Mouse (Mus musculus) heart, postnatal 0 days (tissue): ENCODE results near the gene Ptprn2. TPM values are rescaled to one million over a fixed set of nuclear protein-coding genes. Genes with fewer than 3 reads are reported as not detected.

ENCODE experiments used
- ATAC-seq: fragments of 200-750 bp; cut with Nextera tagmentation; 2 replicates; pipeline ENCODE4 v1.8.0; 2017; ENCODE audit warnings: low read depth, moderate number of reproducible peaks, moderate library complexity; ENCODE audit not compliant: insufficient read depth
- DNase-seq: peaks from one replicate; pipeline ENCODE4 v3.0.0-alpha.2; 2016; ENCODE audit warnings: low spot score
- H3K27ac ChIP-seq: fragments of 300-500 bp; sonication (generic); 2 replicates; pipeline ENCODE4 v1.5.1; 2014; ENCODE audit warnings: low read depth, mild to moderate bottlenecking
- H3K27me3 ChIP-seq: fragments of 300-500 bp; sonication (generic); 2 replicates; pipeline ENCODE4 v1.6.1; 2014; ENCODE audit warnings: low read length, mixed read lengths; ENCODE audit not compliant: control insufficient read depth, insufficient read depth
- H3K36me3 ChIP-seq: fragments of 300-500 bp; sonication (generic); replicated peaks from 2 replicates; pipeline ENCODE4 v1.6.1; 2014; ENCODE audit warnings: low read length, mixed read lengths; ENCODE audit not compliant: control insufficient read depth, insufficient read depth
- H3K4me1 ChIP-seq: fragments of 300-500 bp; sonication (generic); 2 replicates; pipeline ENCODE4 v1.6.1; 2014; ENCODE audit warnings: antibody characterized with exemption; ENCODE audit not compliant: control insufficient read depth, insufficient read depth
- H3K4me2 ChIP-seq: fragments of 300-500 bp; sonication (generic); 2 replicates; pipeline ENCODE4 v1.6.1; 2014; ENCODE audit warnings: low read depth, mild to moderate bottlenecking, low read length, moderate library complexity
- H3K4me3 ChIP-seq: fragments of 300-500 bp; sonication (generic); 2 replicates; pipeline ENCODE4 v1.5.1; 2014; ENCODE audit warnings: low read depth, low read length
- H3K9ac ChIP-seq: fragments of 300-500 bp; sonication (generic); replicated peaks from 2 replicates; pipeline ENCODE4 v1.6.1; 2014; ENCODE audit warnings: low read depth, low read length, mixed read lengths
- H3K9me3 ChIP-seq: fragments of 300-500 bp; sonication (generic); replicated peaks from 2 replicates; pipeline ENCODE4 v1.6.1; 2016; ENCODE audit warnings: low read length; ENCODE audit not compliant: control insufficient read depth
- CTCF ChIP-seq: IDR thresholded peaks from 2 replicates; pipeline ENCODE4 v1.5.1; 2016; ENCODE audit warnings: antibody characterized with exemption, control low read depth, low read depth
- EP300 ChIP-seq: IDR thresholded peaks from 2 replicates; pipeline ENCODE4 v1.6.1; 2016; ENCODE audit warnings: antibody characterized with exemption, low read depth
- WGBS: fragments of 180-500 bp; shearing (Covaris S2); extraction: QIAGEN DNeasy Blood & Tissue Kit; methylation state at CpG from one replicate; pipeline ENCODE4 v1.1.7; 2014; 5-methylcytosine and 5-hydroxymethylcytosine counted together
- polyA plus RNA-seq: library from polyadenylated mRNA; unstranded; fragments of >200 nt; fragmentation: Nextera tagmentation; extraction: Ambion mirVana; gene quantifications from 2 replicates; pipeline ENCODE4 v1.2.1, GENCODE M21; 2015
- total RNA-seq: library from RNA; depleted of rRNA; stranded (reverse); fragments of >200 nt; gene quantifications from 2 replicates; pipeline ENCODE4 v1.2.3, GENCODE M21; 2014; ENCODE audit warnings: low replicate concordance

Gene Ptprn2
- total and polyA plus RNA-seq, 2 experiments from 2014 or later: not detected

DNA sequence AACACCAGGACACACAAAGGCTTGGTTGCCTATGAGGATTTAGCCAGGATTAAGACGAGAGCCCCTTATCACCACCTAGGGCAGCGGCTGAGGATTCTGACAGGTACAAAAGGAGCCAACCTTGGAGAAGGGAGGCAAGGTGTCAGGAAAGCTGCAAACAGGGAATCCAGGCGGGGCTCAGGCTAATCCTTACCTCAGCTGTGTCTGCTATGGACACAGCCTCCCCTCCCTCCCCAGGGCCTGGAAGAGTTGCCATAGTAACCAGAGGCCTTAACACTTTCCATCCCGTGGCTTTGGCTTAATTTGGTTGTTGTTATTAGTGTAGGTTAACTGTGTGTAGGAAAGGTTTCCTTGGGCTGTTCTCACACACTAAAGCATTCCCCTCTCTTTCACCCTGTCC is 787.6 kb downstream of the Ptprn2 start:
- DNase-seq (no peak), ATAC-seq (no peak)
- no peak overlapping the region for H3K9ac ChIP-seq
- no peaks in the 10 kb centered on the region for H3K4me1 ChIP-seq
- no peaks in the 10 kb centered on the region for H3K9me3 ChIP-seq
- H3K4me2 ChIP-seq: no peak overlapping the region
- no peaks in the 10 kb centered on the region for H3K36me3 ChIP-seq
- TF ChIP-seq EP300 (no peak), CTCF (no peak)
- H3K27me3 ChIP-seq: no peaks in the 10 kb centered on the region
- no peak overlapping the region for H3K4me3 ChIP-seq
- no peak overlapping the region for H3K27ac ChIP-seq
- 16% methylated on average over 4 of the region's 4 CpGs for WGBS

GRCm38 (mm10) chr12:117274576-117274975 is 789.1 kb downstream of the Ptprn2 start:
- H3K27me3 ChIP-seq: no peaks in the 10 kb centered on the region
- TF ChIP-seq CTCF: no peak
- TF ChIP-seq EP300: no peak
- no peak overlapping the region for H3K4me3 ChIP-seq
- 79% methylated on average over 5 of the region's 5 CpGs for WGBS
- H3K27ac ChIP-seq: no peak overlapping the region
- no peak for DNase-seq
- no peak overlapping the region for H3K4me2 ChIP-seq
- no peak for ATAC-seq
- H3K4me1 ChIP-seq: no peaks in the 10 kb centered on the region
- H3K9me3 ChIP-seq: no peaks in the 10 kb centered on the region
- H3K36me3 ChIP-seq: no peaks in the 10 kb centered on the region
- no peak overlapping the region for H3K9ac ChIP-seq

DNA sequence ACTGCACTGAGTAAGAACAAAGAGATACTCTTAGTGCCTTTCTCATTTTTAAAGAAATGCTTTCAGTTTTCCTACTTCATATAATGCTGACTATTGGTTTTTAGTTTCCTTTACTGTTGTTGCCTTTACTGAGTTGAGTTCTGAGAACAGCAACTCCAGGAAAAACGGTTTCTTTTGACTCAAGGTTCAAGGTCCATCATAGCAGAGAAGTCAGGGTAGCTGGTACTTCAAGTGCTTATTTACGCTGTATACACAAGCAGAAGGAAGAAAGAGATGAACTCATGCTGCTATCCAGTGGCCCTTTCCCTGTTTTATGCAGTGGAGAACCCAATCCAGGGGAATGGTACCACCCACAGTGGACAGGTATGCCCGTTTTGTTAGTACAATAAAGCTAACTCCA is 795.3 kb downstream of the Ptprn2 start:
- no peak overlapping the region for H3K27ac ChIP-seq
- ATAC-seq (no peak), DNase-seq (no peak)
- H3K4me3 ChIP-seq: no peak overlapping the region
- no peaks in the 10 kb centered on the region for H3K27me3 ChIP-seq
- H3K9me3 ChIP-seq: no peaks in the 10 kb centered on the region
- no peaks in the 10 kb centered on the region for H3K36me3 ChIP-seq
- 73% methylated on average over 3 of the region's 3 CpGs for WGBS
- no peaks in the 10 kb centered on the region for H3K4me1 ChIP-seq
- TF ChIP-seq CTCF (no peak), EP300 (no peak)
- no peak overlapping the region for H3K4me2 ChIP-seq
- H3K9ac ChIP-seq: no peak overlapping the region

- no peak overlapping the region for H3K4me2 ChIP-seq
- DNase-seq (no peak), ATAC-seq (no peak)
- H3K4me3 ChIP-seq: no peak overlapping the region
- H3K9me3 ChIP-seq: no peaks in the 10 kb centered on the region
- no peaks in the 10 kb centered on the region for H3K27me3 ChIP-seq
- no peak overlapping the region for H3K27ac ChIP-seq
- TF ChIP-seq EP300 (no peak), CTCF (no peak)
- WGBS: 69% methylated on average over 2 of the region's 2 CpGs
- H3K36me3 ChIP-seq: no peaks in the 10 kb centered on the region
- no peak overlapping the region for H3K9ac ChIP-seq
- H3K4me1 ChIP-seq: no peaks in the 10 kb centered on the region
Measured at GRCm38 (mm10) chr12:117282659-117283058, 797.1 kb downstream of the Ptprn2 start.

- no peak overlapping the region for H3K27ac ChIP-seq
- no peaks in the 10 kb centered on the region for H3K27me3 ChIP-seq
- H3K36me3 ChIP-seq: no peaks in the 10 kb centered on the region
- H3K9me3 ChIP-seq: no peaks in the 10 kb centered on the region
- DNase-seq (no peak), ATAC-seq (no peak)
- WGBS: 62% methylated on average over 2 of the region's 2 CpGs
- no peak overlapping the region for H3K4me3 ChIP-seq
- no peak overlapping the region for H3K4me2 ChIP-seq
- TF ChIP-seq CTCF: no peak
- no peak for TF ChIP-seq EP300
- H3K4me1 ChIP-seq: no peaks in the 10 kb centered on the region
- no peak overlapping the region for H3K9ac ChIP-seq
Measured at GRCm38 (mm10) chr12:117287456-117287855, 801.9 kb downstream of the Ptprn2 start.

GRCm38 (mm10) chr12:117291943-117292342 is 806.4 kb downstream of the Ptprn2 start:
- no peak for TF ChIP-seq CTCF
- no peak for DNase-seq
- Histone ChIP-seq H3K36me3 (no peaks in the 10 kb centered on the region), H3K4me3 (no peak overlapping the region), H3K27ac (no peak overlapping the region), H3K27me3 (no peaks in the 10 kb centered on the region), H3K9me3 (no peaks in the 10 kb centered on the region), H3K9ac (no peak overlapping the region), H3K4me2 (no peak overlapping the region), H3K4me1 (no peaks in the 10 kb centered on the region)
- ATAC-seq: no peak
- WGBS: 57% methylated on average over 3 of the region's 3 CpGs
